Mouse (Mus musculus): Measurements from ENCODE around the gene Fosl1.

Gene Fosl1

DNA sequence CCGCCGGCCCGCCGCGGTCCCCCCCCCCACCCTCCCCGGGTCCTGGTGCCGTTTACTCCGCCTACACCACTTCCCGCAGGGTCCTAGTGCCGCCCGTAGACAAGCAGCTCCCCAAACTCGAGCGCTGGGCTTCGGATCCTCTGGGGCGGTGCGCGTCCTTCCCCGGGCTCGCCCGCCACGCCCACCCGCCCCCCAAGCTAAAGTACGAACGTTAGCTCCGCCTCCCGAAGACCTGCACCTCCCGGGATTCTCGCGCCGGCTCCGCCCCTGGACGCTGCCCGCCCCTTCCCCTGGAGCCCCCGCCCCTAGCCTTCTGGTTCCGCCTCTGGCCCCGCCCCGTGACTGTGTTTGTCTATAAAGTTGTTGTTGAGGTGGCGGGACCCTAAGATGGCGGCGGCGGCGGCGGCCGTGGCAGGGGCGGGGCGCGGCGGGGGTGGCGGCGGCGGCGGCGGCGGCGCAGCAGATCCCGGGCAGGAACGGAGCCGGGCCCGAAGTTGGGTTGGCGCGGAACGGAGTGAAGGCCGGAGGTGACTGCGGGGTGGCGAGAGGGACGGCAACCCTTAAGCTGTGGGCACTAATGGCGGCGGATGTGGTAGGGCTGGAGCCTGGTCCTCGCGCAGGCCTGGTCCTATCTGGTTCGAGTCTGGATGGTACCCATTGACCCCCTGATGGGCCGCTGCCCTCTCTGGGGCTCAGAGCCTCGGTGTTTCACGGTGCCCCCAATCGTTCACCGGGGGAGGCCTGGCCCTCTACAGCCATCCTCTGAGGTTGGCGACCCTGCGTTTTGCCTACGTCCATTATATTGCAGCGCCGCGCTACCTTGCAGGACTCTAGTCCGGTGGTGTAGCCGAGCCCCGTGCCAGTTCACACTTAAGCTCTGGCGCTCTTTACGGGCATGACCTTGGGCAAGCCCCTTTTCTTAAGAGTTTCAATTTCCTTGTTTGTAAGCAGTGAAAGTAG lies 22.3 kb upstream of the Fosl1 start, which contains the start of the genes Drap1 and AI837181:
Gene Drap1, minus strand, starts transcription at position 198 of the 960 bp plus-strand sequence.
Gene AI837181, plus strand, starts transcription at position 363 of the 960 bp plus-strand sequence.
- DNase-seq (ENCODE audit: inconsistent ontology term), result peak; percentile 99

DNA sequence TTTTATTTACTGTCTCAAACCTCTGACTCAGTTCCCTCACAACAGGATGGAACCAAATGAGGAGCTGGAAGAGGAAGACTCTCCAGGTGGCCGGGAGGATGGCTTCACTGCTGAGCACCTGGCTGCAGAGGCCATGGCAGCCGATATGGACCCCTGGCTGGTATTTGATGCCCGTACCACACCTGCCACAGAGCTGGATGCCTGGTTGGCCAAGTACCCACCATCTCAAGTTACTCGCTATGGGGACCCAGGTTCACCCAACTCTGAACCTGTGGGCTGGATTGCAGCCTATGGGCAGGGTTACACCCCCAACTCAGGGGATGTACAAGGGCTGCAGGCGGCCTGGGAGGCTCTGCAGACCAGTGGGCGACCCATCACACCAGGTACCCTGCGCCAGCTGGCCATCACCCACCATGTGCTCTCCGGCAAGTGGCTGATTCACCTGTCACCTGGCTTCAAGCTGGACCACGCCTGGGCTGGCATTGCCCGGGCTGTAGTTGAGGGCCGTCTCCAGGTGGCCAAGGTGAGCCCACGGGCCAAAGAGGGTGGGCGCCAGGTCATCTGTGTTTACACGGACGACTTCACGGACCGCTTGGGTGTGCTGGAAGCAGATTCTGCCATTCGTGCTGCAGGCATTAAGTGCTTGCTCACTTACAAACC lies 21.3 kb upstream of the Fosl1 start:
- DNase-seq (ENCODE audit: inconsistent ontology term), result no peak

DNA sequence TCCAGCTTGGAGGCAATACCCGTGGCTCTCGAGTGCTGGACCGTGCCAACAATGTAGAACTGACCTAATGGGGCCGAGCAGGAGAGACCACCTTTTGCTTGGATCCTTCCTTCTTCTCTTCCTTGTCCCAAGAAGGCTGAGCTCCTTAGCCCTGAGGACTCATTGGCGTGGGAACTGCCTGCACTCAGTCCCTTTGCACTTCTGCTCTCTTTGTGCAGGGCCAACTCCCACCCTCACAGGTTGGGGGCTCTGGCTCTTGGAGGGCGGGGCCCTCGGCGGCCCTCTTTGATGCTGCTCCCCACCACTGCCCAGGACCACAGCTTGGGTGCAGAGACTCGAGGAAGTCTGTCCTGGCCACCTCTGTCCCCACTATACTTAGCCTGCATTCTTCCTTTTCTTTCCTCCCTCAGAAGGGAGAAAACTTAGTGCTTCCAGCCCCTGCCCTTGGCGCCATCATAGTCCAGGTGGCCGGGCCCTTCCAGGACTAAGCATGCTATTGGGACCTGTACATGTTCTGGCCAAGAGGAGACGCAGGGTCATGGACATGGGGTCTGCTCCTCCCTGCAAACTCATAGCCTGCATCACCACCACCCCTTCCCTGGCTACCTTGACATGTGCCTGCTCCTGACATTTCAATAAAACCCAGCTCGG lies 20.6 kb upstream of the Fosl1 start:
- no peak for DNase-seq (ENCODE audit: inconsistent ontology term)

DNA sequence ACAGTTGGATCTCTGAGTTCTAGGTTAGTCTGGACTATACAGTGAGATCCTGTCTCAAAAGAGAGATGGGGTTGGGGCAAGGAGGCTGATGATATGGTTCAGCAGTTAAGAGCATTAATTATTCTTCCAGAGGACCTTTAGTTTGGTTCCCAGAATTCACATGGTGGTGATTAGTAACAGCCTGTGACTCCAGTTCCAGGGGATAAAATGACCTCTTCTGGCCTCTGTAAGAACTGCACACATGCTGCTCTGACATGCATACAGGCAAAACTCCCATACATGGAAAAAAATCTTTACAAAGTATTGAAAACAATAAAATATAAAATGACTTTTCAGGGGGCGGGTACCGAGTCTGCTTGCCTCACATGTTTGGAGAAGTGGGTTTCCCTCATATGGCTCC lies 19.3 kb upstream of the Fosl1 start:
- no peak for DNase-seq (ENCODE audit: inconsistent ontology term)

DNA sequence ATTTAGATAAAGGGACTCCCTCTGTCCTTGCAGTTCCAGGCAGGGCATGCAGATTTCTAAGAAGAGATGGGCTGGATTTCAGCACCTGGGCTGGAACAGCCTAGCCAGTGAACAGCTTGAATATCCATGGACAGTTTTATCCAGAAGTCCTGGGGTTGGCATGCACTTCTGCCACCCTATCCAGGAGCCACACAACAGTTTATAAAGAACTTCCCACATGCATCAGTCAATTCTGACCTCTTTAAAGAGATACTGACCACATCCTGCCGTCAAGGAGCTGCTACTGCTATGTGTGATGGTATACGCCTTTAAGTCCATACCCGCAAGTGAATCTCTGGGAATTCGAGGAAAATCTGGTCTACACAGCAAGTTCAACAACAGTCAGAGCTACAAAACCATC lies 18.1 kb upstream of the Fosl1 start:
- DNase-seq (ENCODE audit: inconsistent ontology term), result no peak

DNA sequence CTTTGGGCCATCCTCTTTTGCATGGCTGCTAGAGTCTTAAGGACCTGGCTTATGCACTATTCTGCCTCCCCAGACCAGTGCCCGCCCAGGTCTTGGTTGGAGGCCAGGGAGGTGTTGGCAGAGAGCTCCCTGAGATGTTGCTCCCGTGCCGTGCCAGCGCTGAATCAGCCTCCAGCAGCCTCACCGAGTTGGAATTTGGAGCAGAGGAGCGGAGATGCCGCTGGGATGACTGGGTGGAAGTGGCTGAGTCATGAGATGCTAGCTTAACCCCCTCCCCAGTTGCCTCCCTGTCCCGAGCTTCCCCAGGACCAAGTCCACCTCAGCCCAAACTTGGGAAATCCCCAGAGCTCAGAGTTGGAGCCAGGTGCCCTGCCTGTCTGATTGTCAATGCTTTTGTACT lies 17.5 kb upstream of the Fosl1 start:
- DNase-seq (ENCODE audit: inconsistent ontology term), result peak; percentile 96

DNA sequence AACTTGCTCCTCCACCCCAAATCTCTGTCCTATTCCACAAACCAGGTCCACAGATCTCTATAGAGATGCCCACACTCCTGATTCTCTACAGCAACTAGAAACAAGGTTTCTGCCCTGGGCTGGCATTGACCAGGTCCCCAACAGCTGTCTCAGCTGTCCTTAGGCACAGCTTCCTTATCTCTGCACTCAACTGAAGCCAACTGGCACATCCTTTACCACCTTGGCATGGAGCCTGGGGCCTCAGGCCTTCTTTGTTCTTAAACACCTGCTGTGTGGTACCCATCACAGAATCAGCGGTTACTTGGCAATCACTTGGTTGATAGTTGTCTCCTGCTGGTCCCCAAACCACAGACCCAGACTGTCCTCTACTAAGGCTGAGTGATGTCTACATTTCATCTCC lies 16.9 kb upstream of the Fosl1 start:
- DNase-seq (ENCODE audit: inconsistent ontology term), result peak; percentile 66

DNA sequence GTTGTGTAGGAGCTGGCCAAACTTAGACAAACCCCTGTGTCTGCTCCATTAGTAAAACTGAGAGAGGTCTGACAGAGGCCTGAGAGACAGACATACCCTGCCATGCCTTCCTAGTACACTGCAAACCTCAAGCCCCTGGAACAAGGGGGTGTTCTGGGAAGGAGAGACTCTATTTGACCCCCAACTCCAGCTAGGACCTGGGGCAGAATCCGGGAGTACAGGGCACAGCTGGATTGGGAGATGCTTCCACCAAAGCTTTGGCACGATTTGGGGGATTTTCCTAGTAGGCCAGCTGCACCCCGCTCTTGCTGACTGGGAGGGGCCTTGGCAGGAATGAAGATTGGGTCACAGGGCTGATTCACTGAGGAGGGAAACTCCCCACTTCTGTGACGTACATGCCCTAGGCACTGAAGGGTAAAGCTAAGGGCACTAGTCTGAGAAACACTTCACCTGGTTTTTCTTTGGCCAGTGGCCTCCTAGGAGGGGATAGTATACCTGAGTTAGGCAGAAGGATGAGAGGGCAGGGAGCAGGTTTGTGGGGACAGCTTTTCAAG lies 15.4 kb upstream of the Fosl1 start:
- peak; percentile 58 for DNase-seq (ENCODE audit: inconsistent ontology term)

DNA sequence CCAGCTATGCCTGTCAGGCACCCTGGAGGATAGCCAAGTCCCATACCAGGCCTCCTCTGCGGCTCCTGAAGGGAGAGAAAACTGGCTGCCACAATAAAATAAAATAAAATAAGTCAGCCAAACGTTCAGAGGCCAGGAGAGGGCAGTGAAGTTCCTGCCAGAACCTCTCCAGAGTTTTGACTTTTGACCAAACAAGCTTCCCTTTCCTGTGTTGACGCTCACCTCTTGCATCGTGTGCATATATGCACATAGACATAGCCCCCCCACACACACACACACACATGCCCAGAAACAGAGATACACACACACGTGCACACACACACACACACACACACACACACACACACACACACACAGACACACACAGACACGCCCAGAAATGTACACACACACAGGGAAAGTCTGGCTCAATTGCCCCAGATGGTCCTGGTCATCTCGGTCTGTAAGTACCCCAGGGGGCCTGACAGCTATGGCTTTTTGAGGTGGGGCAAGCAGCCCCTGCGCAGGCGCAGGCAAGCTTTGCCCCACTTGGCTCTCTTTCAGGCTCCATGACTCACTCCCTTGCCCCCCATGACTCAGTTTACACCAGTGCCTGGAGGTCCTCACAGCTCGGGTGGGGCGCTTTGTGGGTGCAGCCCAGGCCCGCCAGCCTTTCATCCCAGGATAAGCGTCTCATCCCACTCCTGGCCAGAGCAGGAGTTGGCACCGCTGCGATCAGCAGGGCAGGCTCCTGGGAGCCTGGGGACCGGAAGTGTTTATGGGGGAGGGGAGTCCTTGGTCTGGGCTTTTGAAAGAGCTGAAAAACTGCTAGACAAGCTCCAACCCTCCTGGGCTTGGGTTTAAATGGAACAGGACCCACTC lies 14.1 kb upstream of the Fosl1 start:
- DNase-seq (ENCODE audit: inconsistent ontology term), result peak; percentile 82

DNA sequence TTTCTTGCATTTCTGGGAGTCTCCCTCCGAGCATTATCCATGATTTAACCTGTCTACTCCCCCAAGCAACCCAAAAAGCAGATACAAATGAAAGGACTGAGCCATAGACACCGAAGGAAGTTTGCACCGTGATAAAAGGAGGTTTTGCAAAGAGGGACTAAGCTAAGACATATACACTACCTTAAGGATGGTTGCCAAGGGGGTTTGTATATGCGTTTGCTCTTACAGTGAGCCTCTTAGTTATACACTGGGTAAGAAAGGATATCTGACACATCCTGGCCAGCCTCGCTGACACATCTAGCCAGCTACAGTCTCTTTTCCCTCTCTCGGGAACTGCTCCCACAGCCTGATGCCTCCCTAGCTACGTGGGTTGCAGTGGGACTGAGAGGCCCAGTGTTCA lies 13.4 kb upstream of the Fosl1 start:
- DNase-seq (ENCODE audit: inconsistent ontology term), result no peak

DNA sequence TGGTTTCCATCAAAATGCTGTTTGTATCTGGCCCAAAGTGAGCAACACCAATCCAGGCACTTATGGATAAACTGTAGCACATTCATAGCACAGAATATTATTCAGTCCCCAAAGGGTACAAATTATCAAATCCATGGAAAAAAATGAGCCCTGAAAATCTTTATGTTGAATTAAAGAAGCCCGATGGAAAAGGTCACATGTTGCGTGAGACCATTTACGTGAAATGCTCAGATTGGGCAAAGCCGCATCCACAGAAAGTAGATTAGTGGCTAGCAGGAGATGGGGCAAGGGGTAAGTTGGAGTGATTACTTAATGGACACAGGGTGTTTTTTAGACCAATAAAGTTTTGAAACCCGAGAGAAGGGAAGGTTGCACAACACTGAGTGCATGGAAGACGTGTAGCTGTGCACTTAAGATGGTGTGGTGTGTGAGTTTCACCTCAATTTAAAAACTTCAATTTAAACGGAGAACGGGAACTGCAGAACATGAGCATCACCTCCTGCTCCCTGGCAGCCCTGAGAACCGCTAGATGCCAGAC lies 2.9 kb upstream of the Fosl1 start:
- no peak for DNase-seq (ENCODE audit: inconsistent ontology term)

DNA sequence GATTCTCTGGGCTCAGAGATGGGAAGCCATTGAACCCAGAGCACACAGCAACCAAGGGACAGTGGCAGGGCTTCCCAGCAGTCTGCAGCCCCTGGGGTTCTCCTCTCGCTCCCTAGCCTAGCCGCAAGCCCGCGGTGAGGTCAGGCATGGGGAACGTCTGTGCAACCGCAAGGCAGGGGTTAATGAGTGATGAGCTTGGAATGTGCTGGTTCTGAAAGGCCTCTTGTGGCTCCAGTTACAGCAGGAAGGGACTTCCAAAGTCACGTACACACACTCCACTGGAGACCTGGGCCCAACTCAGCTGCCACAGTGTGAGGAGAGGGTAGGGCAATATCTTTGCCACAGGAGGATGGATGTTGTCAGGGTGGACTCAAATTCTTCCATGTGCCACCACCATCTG lies 2.4 kb upstream of the Fosl1 start:
- DNase-seq (ENCODE audit: inconsistent ontology term), result peak; percentile 92

DNA sequence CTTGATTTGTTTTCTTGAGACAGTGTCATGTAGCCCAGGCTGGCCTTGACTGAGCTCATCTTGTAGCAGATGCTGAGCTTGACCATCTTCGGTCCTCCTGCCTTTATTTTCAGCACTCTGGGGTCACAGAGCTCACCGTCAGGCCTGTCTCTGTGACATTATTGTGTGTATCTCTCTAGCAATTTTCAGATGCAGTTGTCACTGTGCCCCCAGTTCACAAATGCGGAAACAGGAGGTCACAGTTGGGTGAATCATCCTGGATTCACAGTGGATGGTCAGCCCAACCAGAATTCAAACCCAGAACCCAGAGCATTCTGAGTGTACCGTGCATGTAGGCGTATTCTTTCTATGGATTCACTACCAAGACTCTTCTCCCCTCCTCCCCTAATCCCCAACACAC lies 1.6 kb upstream of the Fosl1 start:
- DNase-seq (ENCODE audit: inconsistent ontology term), result no peak

DNA sequence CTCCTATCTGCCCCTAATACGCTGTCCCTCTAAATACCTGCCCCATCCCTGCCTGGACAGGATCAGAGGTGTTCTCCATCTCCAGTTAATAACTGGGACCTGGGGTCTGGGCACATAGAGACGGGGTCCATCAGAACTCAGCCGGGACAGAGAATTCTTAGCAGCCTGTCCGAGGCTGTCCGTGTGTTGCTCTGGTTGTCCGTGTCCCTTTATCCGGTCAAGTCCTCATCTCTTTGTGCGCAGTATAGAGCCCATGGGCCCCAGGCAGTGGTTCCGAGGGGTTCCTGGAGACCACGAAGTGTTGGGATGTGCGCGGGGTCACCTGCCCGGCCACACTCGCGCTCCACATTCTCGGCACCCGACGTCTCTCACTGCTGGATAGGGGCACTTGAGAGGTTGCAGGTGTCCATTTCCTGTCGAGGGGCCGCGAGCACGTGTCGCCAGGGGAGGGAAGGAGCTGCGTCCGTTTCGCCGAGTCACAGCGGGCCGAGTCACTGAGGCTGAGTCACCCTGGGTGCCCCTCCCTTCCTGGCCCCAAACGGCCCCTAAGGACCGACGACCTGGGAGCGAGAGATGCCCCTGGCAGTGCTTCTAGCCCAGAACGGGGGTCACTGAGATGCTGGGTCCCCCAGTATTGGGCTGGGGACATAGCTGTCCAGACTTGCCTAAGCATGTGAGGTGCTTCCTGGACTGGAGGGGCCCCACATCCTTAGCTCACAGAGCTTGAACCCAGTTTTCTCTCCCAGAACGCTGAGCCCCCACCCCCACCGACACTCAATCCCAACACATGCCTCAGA lies 1.2 kb downstream of the Fosl1 start:
- peak; percentile 82 for DNase-seq (ENCODE audit: inconsistent ontology term)

DNA sequence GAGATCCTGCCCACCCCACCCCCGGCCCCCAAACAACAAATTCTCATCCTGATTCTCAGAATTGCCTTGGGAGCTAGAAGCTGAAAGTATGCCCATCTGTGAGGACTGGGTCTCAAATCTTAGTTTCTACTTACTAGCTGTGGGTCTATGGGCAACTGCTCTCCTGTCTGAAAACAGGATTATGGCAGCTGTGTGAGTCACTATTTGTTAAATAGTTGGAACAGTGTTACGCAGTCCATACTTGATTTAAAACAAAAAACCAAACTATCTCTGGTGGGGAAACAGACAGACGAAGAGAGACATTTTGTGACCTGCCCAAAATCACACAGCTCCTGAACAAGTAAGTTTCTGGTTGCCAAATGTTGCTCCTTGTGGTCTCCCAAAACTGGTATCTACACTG lies 2.3 kb downstream of the Fosl1 start:
- no peak for DNase-seq (ENCODE audit: inconsistent ontology term)

DNA sequence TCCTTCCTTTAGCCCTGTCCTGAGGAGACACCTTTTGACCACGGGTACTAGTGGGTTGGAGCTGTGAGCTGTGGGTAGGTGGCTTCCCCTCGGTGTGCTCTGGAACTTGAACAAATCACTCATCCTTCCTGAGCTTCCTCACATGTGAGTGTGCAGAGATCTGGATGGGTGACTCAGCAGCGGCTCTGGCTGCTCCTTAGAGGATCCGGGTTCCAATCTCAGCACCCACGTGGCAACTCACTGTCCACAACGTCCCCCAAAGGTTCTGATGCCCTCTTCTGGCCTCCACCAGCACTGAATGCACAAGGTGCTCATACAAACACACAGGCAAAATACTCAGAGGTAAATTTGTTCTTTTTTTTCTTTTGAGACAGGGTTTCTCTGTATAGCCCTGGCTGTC lies 4.4 kb downstream of the Fosl1 start:
- DNase-seq (ENCODE audit: inconsistent ontology term), result no peak

DNA sequence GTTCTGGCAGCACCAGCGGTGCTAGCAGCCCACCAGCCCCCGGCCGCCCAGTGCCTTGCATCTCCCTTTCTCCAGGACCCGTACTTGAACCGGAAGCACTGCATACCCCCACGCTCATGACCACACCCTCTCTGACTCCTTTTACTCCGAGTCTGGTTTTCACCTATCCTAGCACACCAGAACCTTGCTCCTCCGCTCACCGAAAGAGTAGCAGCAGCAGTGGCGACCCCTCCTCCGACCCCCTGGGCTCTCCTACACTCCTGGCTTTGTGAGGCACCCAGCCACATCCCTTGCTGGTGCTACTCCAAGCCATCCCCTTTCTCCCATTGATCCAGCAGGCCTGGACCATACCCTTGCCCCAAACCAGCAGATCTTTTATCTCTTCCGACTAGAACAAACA lies 7.7 kb downstream of the Fosl1 start:
- no peak for DNase-seq (ENCODE audit: inconsistent ontology term)

DNA sequence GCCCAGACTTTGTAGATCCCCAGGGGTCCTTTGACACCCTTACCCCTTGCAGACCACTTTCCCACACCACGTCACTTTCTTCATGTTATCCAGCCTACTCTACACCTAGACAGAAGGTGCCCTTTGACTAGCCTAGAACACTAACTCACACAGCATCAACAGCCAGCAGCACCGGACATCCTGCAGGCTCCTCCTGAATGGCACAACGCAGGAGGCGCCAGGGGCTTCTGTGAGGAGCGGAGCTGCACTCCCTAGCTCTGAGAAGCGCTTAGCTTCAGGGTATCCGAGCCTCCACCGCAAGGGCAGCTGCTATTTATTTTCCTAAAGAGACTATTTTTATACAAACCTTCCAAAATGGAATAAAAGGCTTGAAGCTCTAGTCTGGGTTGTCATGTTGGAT lies 8.2 kb downstream of the Fosl1 start:
- DNase-seq (ENCODE audit: inconsistent ontology term), result no peak

DNA sequence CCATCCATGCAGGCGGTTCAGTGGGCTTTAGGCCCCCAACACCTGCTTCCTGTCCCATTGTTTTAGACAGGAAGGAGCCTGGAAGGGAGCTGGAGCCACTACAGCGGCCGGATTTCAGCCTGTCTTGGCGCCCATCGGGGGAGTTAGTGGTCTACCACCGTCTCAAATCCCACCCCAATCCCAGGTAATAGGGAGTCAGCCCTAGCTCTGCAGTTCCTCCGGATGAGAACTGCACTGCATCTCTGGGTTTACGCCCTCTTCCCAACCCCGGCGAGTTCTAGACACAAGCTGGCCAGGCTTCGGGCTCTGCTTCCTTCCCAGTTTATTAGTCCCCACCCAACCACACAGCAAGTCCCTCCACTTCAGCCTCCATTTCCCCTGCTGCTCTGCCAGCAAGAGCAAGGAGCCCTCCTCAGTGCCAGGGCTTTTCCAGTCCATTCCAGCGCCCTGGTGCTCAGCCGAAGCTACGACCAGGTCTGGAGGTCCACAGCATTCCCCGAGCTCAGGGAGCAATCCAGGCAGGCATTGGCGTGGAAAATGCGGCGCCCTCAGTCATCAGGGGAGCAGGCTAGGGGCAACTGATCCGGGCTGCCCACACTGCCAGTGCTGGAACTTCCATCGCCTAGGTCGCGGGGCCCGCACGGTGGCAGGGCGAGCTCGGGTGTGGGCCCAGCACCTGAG lies 9.0 kb downstream of the Fosl1 start:
- peak; percentile 83 for DNase-seq (ENCODE audit: inconsistent ontology term)
